Mouse (Mus musculus) kidney, adult 2 months (tissue): ENCODE results near the gene Hephl1.

ENCODE experiments used
- CTCF ChIP-seq: fragments of 200-500 bp; conservative IDR thresholded peaks from 2 replicates; pipeline ENCODE4 v1.5.1; 2011; ENCODE audit warnings: low read depth, mild to moderate bottlenecking, control low read depth, low read length, moderate library complexity, mixed read lengths; ENCODE audit not compliant: insufficient read depth, insufficient read length
- POLR2A ChIP-seq: fragments of 200-500 bp; IDR thresholded peaks from one replicate; pipeline ENCODE4 v1.6.1; 2011; ENCODE audit warnings: low read depth, low read length, control low read depth

GRCm38 (mm10) chr9:15101531-15102161, 10.3 kb downstream of the Hephl1 start:
- TF ChIP-seq CTCF (no peak), POLR2A (no peak)
